Mouse (Mus musculus): Measurements from ENCODE around the gene Mettl7b.
A peak's percentile ranks its signal among the peaks of the same experiment; 100 is the strongest.

Mettl7b gene

GRCm38 (mm10) chr10:128947496-128947895, 13.3 kb downstream of the Mettl7b start:
- no peak for DNase-seq (ENCODE audit: low read depth)

- no peak for DNase-seq (ENCODE audit: low read depth)
These were observed 15.1 kb downstream of the Mettl7b start for GRCm38 (mm10) chr10:128945675-128946074.

GRCm38 (mm10) chr10:128940475-128941061, 20.2 kb downstream of the Mettl7b start:
- DNase-seq (ENCODE audit: low read depth): no peak

GRCm38 (mm10) chr10:128938974-128939373, 21.8 kb downstream of the Mettl7b start:
- DNase-seq (ENCODE audit: low read depth): no peak

GRCm38 (mm10) chr10:128938457-128938856, 22.3 kb downstream of the Mettl7b start:
- no peak for DNase-seq (ENCODE audit: low read depth)

GRCm38 (mm10) chr10:128937756-128938390, 22.9 kb downstream of the Mettl7b start:
- DNase-seq (ENCODE audit: low read depth): no peak

GRCm38 (mm10) chr10:128935826-128936440, 24.9 kb downstream of the Mettl7b start:
- no peak for DNase-seq (ENCODE audit: low read depth)

- DNase-seq (ENCODE audit: low read depth): no peak
These were observed 25.6 kb downstream of the Mettl7b start for GRCm38 (mm10) chr10:128934997-128935787.

- no peak for DNase-seq (ENCODE audit: low read depth)
These were observed 26.6 kb downstream of the Mettl7b start for GRCm38 (mm10) chr10:128933976-128934721.

GRCm38 (mm10) chr10:128933574-128933973, 27.2 kb downstream of the Mettl7b start, which contains the start of gene Itga7:
TSS of gene Itga7 (plus strand) at chr10:128933818.
- DNase-seq (ENCODE audit: low read depth): no peak

GRCm38 (mm10) chr10:128931441-128931840, 29.3 kb downstream of the Mettl7b start:
- no peak for DNase-seq (ENCODE audit: low read depth)

GRCm38 (mm10) chr10:128929638-128930378, 31.0 kb downstream of the Mettl7b start:
- no peak for DNase-seq (ENCODE audit: low read depth)

- no peak for DNase-seq (ENCODE audit: low read depth)
These were observed 32.4 kb downstream of the Mettl7b start for GRCm38 (mm10) chr10:128928356-128928755.

GRCm38 (mm10) chr10:128923935-128924334, 36.9 kb downstream of the Mettl7b start, which contains the start of gene Bloc1s1:
TSS of gene Bloc1s1 (minus strand) at chr10:128924035.
- no peak for DNase-seq (ENCODE audit: low read depth)

- peak; percentile 92 for DNase-seq (ENCODE audit: low read depth)
These were observed 37.6 kb downstream of the Mettl7b start for GRCm38 (mm10) chr10:128923013-128923691.

GRCm38 (mm10) chr10:128922822-128923012, 38.1 kb downstream of the Mettl7b start, which contains the start of gene Rdh5:
TSS of gene Rdh5 (minus strand) at chr10:128922888.
- DNase-seq (ENCODE audit: low read depth): no peak

- DNase-seq (ENCODE audit: low read depth): no peak
These were observed 38.6 kb downstream of the Mettl7b start for GRCm38 (mm10) chr10:128921883-128922821.

- DNase-seq (ENCODE audit: low read depth): no peak
These were observed 39.5 kb downstream of the Mettl7b start for GRCm38 (mm10) chr10:128921251-128921650.

GRCm38 (mm10) chr10:128920736-128921161, 40.0 kb downstream of the Mettl7b start:
- peak; percentile 67 for DNase-seq (ENCODE audit: low read depth)

GRCm38 (mm10) chr10:128919966-128920365, 40.8 kb downstream of the Mettl7b start:
- DNase-seq (ENCODE audit: low read depth): no peak

Measured in fibroblast of lung, adult 2 months (primary cell).